Mouse (Mus musculus): Measurements from ENCODE around the gene Sufu. TPM values are rescaled to one million over a fixed set of nuclear protein-coding genes. Genes with fewer than 3 reads are reported as not detected.

Gene Sufu
- total RNA-seq, 2 experiments from 2014 or later: 10.8 to 12.7 TPM

Other genes with a start within 250 kb of the Sufu start
- gene Pitx3, start 248.6 kb upstream of the Sufu start, total RNA-seq (2021): under 1 TPM; 0.58 to 0.62 TPM
- 10 to 100 TPM; 43.2 to 50.4 TPM for gene Gbf1, start 244.4 kb upstream of the Sufu start, total RNA-seq (2021)
- 10 to 100 TPM; 16.6 to 22.8 TPM for gene Nfkb2, start 92.6 kb upstream of the Sufu start, total RNA-seq (2021)
- 1 to 10 TPM in 1 of 2 experiments, under 1 TPM in 1; 0.57 to 1.3 TPM for gene Psd, start 69.7 kb upstream of the Sufu start, total RNA-seq (2021)
- 1 to 10 TPM; 4.2 to 4.4 TPM for gene Fbxl15, start 68.7 kb upstream of the Sufu start, total RNA-seq (2021)
- gene Cuedc2, start 58.2 kb upstream of the Sufu start, total RNA-seq (2021): 10 to 100 TPM; 87.2 to 94.6 TPM
- 1 to 10 TPM; 2.4 to 2.5 TPM for gene Mfsd13a, start 55.8 kb upstream of the Sufu start, total RNA-seq (2021)
- under 1 TPM; 0.33 to 0.50 TPM for gene 2310034G01Rik, start 46.6 kb upstream of the Sufu start, total RNA-seq (2021)
- 10 to 100 TPM; 88.4 to 97.0 TPM for gene Actr1a, start 1.1 kb upstream of the Sufu start, total RNA-seq (2021)
- 10 to 100 TPM; 38.7 to 40.0 TPM for gene Trim8, start 104.8 kb downstream of the Sufu start, total RNA-seq (2021)
- 10 to 100 TPM; 38.5 to 40.4 TPM for gene Arl3, start 176.3 kb downstream of the Sufu start, total RNA-seq (2021)
- 1 to 10 TPM; 3.1 to 3.5 TPM for gene Sfxn2, start 176.5 kb downstream of the Sufu start, total RNA-seq (2021)
- 10 to 100 TPM; 51.2 to 59.1 TPM for gene Wbp1l, start 202.2 kb downstream of the Sufu start, total RNA-seq (2021)

Measured in heart, postnatal 36 days (tissue).